Mouse (Mus musculus) megakaryocyte, embryonic 14.5 days (primary cell): ENCODE results near the gene Mocs1.

Source experiments
- FLI1 ChIP-seq: IDR thresholded peaks from 2 replicates; pipeline ENCODE4 v1.6.1; 2012; ENCODE audit warnings: low read length, inconsistent platforms, mixed read lengths
- GATA1 ChIP-seq: IDR thresholded peaks from 3 replicates; pipeline ENCODE4 v1.6.1; 2012; ENCODE audit warnings: mixed read lengths, low read length, inconsistent platforms, borderline replicate concordance

- TF ChIP-seq FLI1: no peak
- no peak for TF ChIP-seq GATA1
Measured at GRCm38 (mm10) chr17:49493276-49493675, 65.1 kb downstream of the Mocs1 start.
